Comparison of ENCODE assay signal across 7 mouse cellular contexts in the genomic region with DNA sequence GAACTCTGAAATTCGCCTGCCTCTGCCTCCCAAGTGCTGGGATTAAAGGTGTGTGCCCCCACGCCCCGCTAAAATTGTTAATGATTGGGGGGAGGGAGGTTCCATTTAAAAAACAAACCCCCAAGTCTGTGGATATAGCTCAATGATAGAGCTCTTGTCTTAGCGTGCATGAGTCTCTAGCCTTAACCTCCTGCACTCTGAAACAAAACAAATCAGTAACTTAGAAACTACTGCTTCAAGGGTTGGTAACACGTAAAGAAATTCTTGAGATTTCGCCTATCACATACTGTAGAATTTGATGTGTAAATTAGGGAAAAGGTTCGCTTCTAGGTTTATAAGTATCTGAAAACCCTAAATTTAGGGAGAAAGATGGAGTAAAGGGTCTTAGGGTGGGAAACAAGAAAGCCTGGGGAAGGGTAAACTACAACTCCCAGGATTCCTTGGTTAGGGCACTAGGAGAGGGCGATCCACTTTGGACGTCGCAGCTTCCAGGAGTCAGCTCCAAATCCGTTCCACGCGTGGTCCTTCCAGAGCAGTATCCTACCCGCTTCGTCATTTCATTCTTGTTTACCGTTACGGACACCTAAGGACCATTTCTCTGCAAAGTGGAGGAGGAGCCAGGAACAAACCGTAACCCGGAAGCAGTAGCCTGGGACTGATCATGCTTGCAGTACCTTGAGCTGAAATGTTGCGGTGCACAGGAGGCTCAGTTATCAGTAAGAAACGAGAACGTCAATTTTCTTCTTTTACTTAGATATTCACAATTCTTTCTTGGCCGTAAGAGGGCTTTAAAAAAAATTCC. TPM values are rescaled to one million over a fixed set of nuclear protein-coding genes. Genes with fewer than 3 reads are reported as not detected.
DNase-seq lines count a peak whose midpoint lies in the region; ATAC-seq lines count a peak whose summit lies in the region.

A gene (plus strand): TSS at position 452 of the 802 bp plus-strand sequence.

- no peaks in the 10 kb centered on the region for H3K9me3 ChIP-seq in midbrain, embryonic 11.5 days (ENCODE audit: control insufficient read depth, low read length)

- H3K27me3 ChIP-seq in midbrain, embryonic 11.5 days (ENCODE audit: control insufficient read depth, insufficient read depth, low read length) = no peaks in the 10 kb centered on the region

- H3K4me1 ChIP-seq in midbrain, embryonic 11.5 days (ENCODE audit: control insufficient read depth, insufficient read depth, low read length) = no peaks in the 10 kb centered on the region

- DNase-seq in adrenal gland, adult 2 months = peak; percentile 74
- DNase-seq in embryo, embryonic 9.5 days (ENCODE audit: extremely low spot score) = peak; percentile 86
- peak; percentile 95 for DNase-seq in heart, adult 11 months
- peak; percentile 65 for DNase-seq in kidney, adult 11 months
- DNase-seq in left cerebral cortex, postnatal 4 days = peak; percentile 56
- peak; percentile 98 for DNase-seq in midbrain, embryonic 11.5 days (ENCODE audit: low spot score, missing footprints)
- DNase-seq in right cerebral cortex, postnatal 4 days = peak; percentile 58

- no peaks in the 10 kb centered on the region for H3K36me3 ChIP-seq in midbrain, embryonic 11.5 days (ENCODE audit: control insufficient read depth, insufficient read depth, low read length)

- intact Hi-C loops in left cerebral cortex, postnatal 4 days (cut with DNase I) = loop anchor here (5.0 kb wide), 1 partner anchor 70 kb away; no protein-coding TSS in a partner anchor

- peak within 1 kb of the TSS; percentile 62 for H3K4me3 ChIP-seq in midbrain, embryonic 11.5 days (ENCODE audit: low read depth, low read length)

- H3K4me2 ChIP-seq in midbrain, embryonic 11.5 days = peak within 1 kb of the TSS; percentile 49

- WGBS in midbrain, embryonic 11.5 days = 22% methylated on average over 23 of the region's 23 CpGs

- ATAC-seq in midbrain, embryonic 11.5 days (ENCODE audit: low FRiP score) = peak; percentile 88

- peak within 1 kb of the TSS; percentile 82 for H3K9ac ChIP-seq in midbrain, embryonic 11.5 days (ENCODE audit: low read length)

- H3K27ac ChIP-seq in midbrain, embryonic 11.5 days (ENCODE audit: low read depth, low read length) = peak within 1 kb of the TSS; percentile 65

RNA-seq across cellular contexts. Expression of the gene that starts here (rescaled TPM):
- 1 to 10 TPM; 4.2 to 7.2 TPM for total RNA-seq in adrenal gland, adult 2 months (2021)
- 0.45 and 0.57 TPM in 2 replicates for polyA plus RNA-seq in adrenal gland, adult 2 months (2012; rRNA removed)
- 1 to 10 TPM; 4.7 to 5.0 TPM for total RNA-seq in left cerebral cortex, postnatal 4 days (2021)
- polyA plus RNA-seq in midbrain, embryonic 11.5 days (2014; fragmentation: Nextera tagmentation; extraction: Ambion mirVana) = 10.2 and 10.5 TPM in 2 replicates

Comparison
In these comparisons a context has a peak if more than half of its experiments do, and no peak if none do; other contexts are left out.
1. Peak in every context shown above with its lines: DNase-seq, ATAC-seq, H3K4me3 ChIP-seq and H3K27ac ChIP-seq.